Mouse (Mus musculus) C2C12 (cell line): ENCODE results near the gene Bcat2. TPM values are rescaled to one million over a fixed set of nuclear protein-coding genes. Genes with fewer than 3 reads are reported as not detected.

Source experiments
- H3K27me3 ChIP-seq: one replicate; pipeline ENCODE4 v1.6.1; 2011; ENCODE audit not compliant: control insufficient read depth, insufficient read depth, insufficient read length
- H3K36me3 ChIP-seq: one replicate; pipeline ENCODE4 v1.6.1; 2011; ENCODE audit not compliant: control insufficient read depth, insufficient read depth
- H3K4me3 ChIP-seq: one replicate; pipeline ENCODE4 v1.5.1; 2011; ENCODE audit warnings: mild to moderate bottlenecking, control low read depth; ENCODE audit not compliant: poor library complexity, insufficient read depth, severe bottlenecking
- H3K79me2 ChIP-seq: one replicate; pipeline ENCODE4 v1.6.1; 2011; ENCODE audit not compliant: control insufficient read depth, insufficient read depth
- H3K79me3 ChIP-seq: one replicate; pipeline ENCODE4 v1.6.1; 2011; ENCODE audit warnings: low read depth, control low read depth
- H3ac ChIP-seq: one replicate; pipeline ENCODE3; 2011; ENCODE audit warnings: low read depth; ENCODE audit not compliant: control insufficient read depth, insufficient read length
- CEBPB ChIP-seq: IDR thresholded peaks from one replicate; pipeline ENCODE4 v1.6.1; 2011; ENCODE audit warnings: low read depth, mild to moderate bottlenecking, control low read depth, moderate library complexity
- CTCF ChIP-seq: IDR thresholded peaks from one replicate; pipeline ENCODE4 v1.5.1; 2011; ENCODE audit not compliant: control insufficient read depth, insufficient read depth, insufficient read length
- FOSL1 ChIP-seq: IDR thresholded peaks from one replicate; pipeline ENCODE4 v1.8.0; 2011; ENCODE audit warnings: mild to moderate bottlenecking, low read length; ENCODE audit not compliant: poor library complexity, insufficient read depth, severe bottlenecking
- MAX ChIP-seq: IDR thresholded peaks from one replicate; pipeline ENCODE4 v1.6.1; 2011; ENCODE audit warnings: mild to moderate bottlenecking, control low read depth
- MYOD1 ChIP-seq: IDR thresholded peaks from one replicate; pipeline ENCODE4 v1.6.1; 2011; ENCODE audit warnings: low read depth; ENCODE audit not compliant: control insufficient read depth, insufficient read length
- MYOG ChIP-seq: IDR thresholded peaks from one replicate; pipeline ENCODE4 v1.6.1; 2011; ENCODE audit not compliant: control insufficient read depth, insufficient read length; ENCODE audit errors: extremely low read depth
- USF1 ChIP-seq: IDR thresholded peaks from one replicate; pipeline ENCODE4 v1.6.1; 2011; ENCODE audit warnings: low read depth, mild to moderate bottlenecking, control low read depth, moderate library complexity
- polyA plus RNA-seq: library from polyadenylated mRNA; unstranded; fragments of >200 nt; fragmentation: generic; extraction: Trizol; gene quantifications from one replicate; pipeline ENCODE4 v1.2.1, GENCODE M21; 2012; ENCODE audit warnings: missing spikeins

The Bcat2 gene
- polyA plus RNA-seq, 1 experiment = 26.5 TPM

GRCm38 (mm10) chr7:45597013-45597412, 27.1 kb downstream of the Bcat2 start:
- Histone ChIP-seq H3K79me3 (no peaks in the 10 kb centered on the region), H3K4me3 (no peak overlapping the region), H3K36me3 (no peaks in the 10 kb centered on the region), H3ac (no peak overlapping the region), H3K79me2 (no peaks in the 10 kb centered on the region), H3K27me3 (no peaks in the 10 kb centered on the region)
- no peak for TF ChIP-seq FOSL1
- TF ChIP-seq MAX = no peak
- TF ChIP-seq CEBPB = no peak
- TF ChIP-seq CTCF = no peak
- no peak for TF ChIP-seq USF1
- TF ChIP-seq MYOD1 = no peak
- TF ChIP-seq MYOG = no peak

GRCm38 (mm10) chr7:45597527-45597926, 27.6 kb downstream of the Bcat2 start:
- TF ChIP-seq CEBPB (no peak), FOSL1 (no peak), MYOG (no peak), USF1 (no peak), CTCF (no peak), MYOD1 (no peak), MAX (no peak)
- H3K79me2 ChIP-seq = no peaks in the 10 kb centered on the region
- no peaks in the 10 kb centered on the region for H3K79me3 ChIP-seq
- no peak overlapping the region for H3K4me3 ChIP-seq
- H3ac ChIP-seq = no peak overlapping the region
- H3K36me3 ChIP-seq = no peaks in the 10 kb centered on the region
- no peaks in the 10 kb centered on the region for H3K27me3 ChIP-seq

GRCm38 (mm10) chr7:45598960-45599879, 29.3 kb downstream of the Bcat2 start:
- H3K79me3 ChIP-seq = no peaks in the 10 kb centered on the region
- TF ChIP-seq FOSL1 (no peak), MYOG (no peak), CTCF (no peak), MAX (no peak), MYOD1 (no peak), USF1 (no peak), CEBPB (no peak)
- no peak overlapping the region for H3K4me3 ChIP-seq
- H3ac ChIP-seq = no peak overlapping the region
- no peaks in the 10 kb centered on the region for H3K36me3 ChIP-seq
- H3K79me2 ChIP-seq = no peaks in the 10 kb centered on the region
- H3K27me3 ChIP-seq = no peaks in the 10 kb centered on the region

- TF ChIP-seq USF1 = no peak
- no peak for TF ChIP-seq CTCF
- no peak for TF ChIP-seq FOSL1
- TF ChIP-seq CEBPB = no peak
- TF ChIP-seq MYOD1 = no peak
- no peak for TF ChIP-seq MYOG
- no peak for TF ChIP-seq MAX
- Histone ChIP-seq H3K27me3 (no peaks in the 10 kb centered on the region), H3K79me3 (no peaks in the 10 kb centered on the region), H3ac (no peak overlapping the region), H3K79me2 (no peaks in the 10 kb centered on the region), H3K36me3 (no peaks in the 10 kb centered on the region), H3K4me3 (no peak overlapping the region)
Observed at GRCm38 (mm10) chr7:45605704-45606289, 35.8 kb downstream of the Bcat2 start.

- Histone ChIP-seq H3ac (no peak overlapping the region), H3K4me3 (no peak overlapping the region), H3K79me2 (no peaks in the 10 kb centered on the region), H3K27me3 (no peaks in the 10 kb centered on the region), H3K36me3 (no peaks in the 10 kb centered on the region), H3K79me3 (no peaks in the 10 kb centered on the region)
- TF ChIP-seq MAX = no peak
- no peak for TF ChIP-seq USF1
- TF ChIP-seq CTCF = no peak
- TF ChIP-seq CEBPB = no peak
- no peak for TF ChIP-seq MYOD1
- TF ChIP-seq FOSL1 = no peak
- no peak for TF ChIP-seq MYOG
Observed at GRCm38 (mm10) chr7:45609511-45609910, 39.6 kb downstream of the Bcat2 start.

GRCm38 (mm10) chr7:45616277-45616676, 46.3 kb downstream of the Bcat2 start:
- Histone ChIP-seq H3K4me3 (no peak overlapping the region), H3K36me3 (no peaks in the 10 kb centered on the region), H3K27me3 (no peaks in the 10 kb centered on the region), H3K79me2 (no peaks in the 10 kb centered on the region), H3ac (no peak overlapping the region), H3K79me3 (no peaks in the 10 kb centered on the region)
- no peak for TF ChIP-seq CTCF
- no peak for TF ChIP-seq FOSL1
- no peak for TF ChIP-seq MYOD1
- no peak for TF ChIP-seq MYOG
- TF ChIP-seq CEBPB = no peak
- TF ChIP-seq USF1 = no peak
- no peak for TF ChIP-seq MAX
